Mouse (Mus musculus) large intestine, adult 2 months (tissue): ENCODE data around the gene Zfp207. TPM values are rescaled to one million over a fixed set of nuclear protein-coding genes. Genes with fewer than 3 reads are reported as not detected.

Experiments used
- polyA plus RNA-seq: library from polyadenylated mRNA; depleted of rRNA; stranded (reverse); fragments of >200 nt; gene quantifications from 2 replicates; pipeline ENCODE4 v1.2.3, GENCODE M21; 2012; rRNA removed

Zfp207 gene
- polyA plus RNA-seq, 1 experiment: 73.8 TPM

Other genes starting within 250 kb of the Zfp207 start
- 3.9 and 4.5 TPM in 2 replicates for gene Tefm, start 241.1 kb upstream of the Zfp207 start, polyA plus RNA-seq
- gene Adap2, start 229.2 kb upstream of the Zfp207 start, polyA plus RNA-seq: 6.4 and 15.3 TPM in 2 replicates
- 4.8 and 5.7 TPM in 2 replicates for gene Rnf135, start 199.4 kb upstream of the Zfp207 start, polyA plus RNA-seq
- 8.0 and 9.9 TPM in 2 replicates for gene Rhot1, start 174.3 kb upstream of the Zfp207 start, polyA plus RNA-seq
- 1.6 TPM in 2 replicates for gene Rhbdl3, start 82.4 kb upstream of the Zfp207 start, polyA plus RNA-seq
- gene 5730455P16Rik, start 5.2 kb upstream of the Zfp207 start, polyA plus RNA-seq: 1.4 and 3.0 TPM in 2 replicates
- 43.9 and 59.3 TPM in 2 replicates for gene Psmd11, start 45.3 kb downstream of the Zfp207 start, polyA plus RNA-seq
- 0.58 and 1.0 TPM in 2 replicates for gene Cdk5r1, start 93.7 kb downstream of the Zfp207 start, polyA plus RNA-seq